Mouse (Mus musculus) heart, adult 2 months (tissue): ENCODE measurements around the gene Ptger1.

Experiments used
- CTCF ChIP-seq: fragments of 200-600 bp; IDR thresholded peaks from 2 replicates; pipeline ENCODE4 v1.8.1; 2022; ENCODE audit warnings: antibody characterized with exemption, mild to moderate bottlenecking, moderate library complexity
- EP300 ChIP-seq: fragments of 200-500 bp; IDR thresholded peaks from 2 replicates; pipeline ENCODE4 v1.6.1; 2011; ENCODE audit warnings: low read depth, low read length, control low read depth; ENCODE audit not compliant: insufficient read depth
- POLR2A ChIP-seq: fragments of 200-500 bp; IDR thresholded peaks from 2 replicates; pipeline ENCODE4 v1.6.1; 2011; ENCODE audit warnings: mild to moderate bottlenecking, low read depth, low read length, control low read depth; ENCODE audit not compliant: insufficient read depth

- TF ChIP-seq EP300 (no peak), POLR2A (no peak), CTCF (peak; percentile 55)
Measured at GRCm38 (mm10) chr8:83656484-83657246, 9.8 kb upstream of the Ptger1 start.
